Mouse (Mus musculus): Measurements from ENCODE around the gene Fam184b. TPM values are rescaled to one million over a fixed set of nuclear protein-coding genes. Genes with fewer than 3 reads are reported as not detected.

The Fam184b gene
- total RNA-seq, 2 experiments from 2014 or later = 1.8 to 2.0 TPM

DNA sequence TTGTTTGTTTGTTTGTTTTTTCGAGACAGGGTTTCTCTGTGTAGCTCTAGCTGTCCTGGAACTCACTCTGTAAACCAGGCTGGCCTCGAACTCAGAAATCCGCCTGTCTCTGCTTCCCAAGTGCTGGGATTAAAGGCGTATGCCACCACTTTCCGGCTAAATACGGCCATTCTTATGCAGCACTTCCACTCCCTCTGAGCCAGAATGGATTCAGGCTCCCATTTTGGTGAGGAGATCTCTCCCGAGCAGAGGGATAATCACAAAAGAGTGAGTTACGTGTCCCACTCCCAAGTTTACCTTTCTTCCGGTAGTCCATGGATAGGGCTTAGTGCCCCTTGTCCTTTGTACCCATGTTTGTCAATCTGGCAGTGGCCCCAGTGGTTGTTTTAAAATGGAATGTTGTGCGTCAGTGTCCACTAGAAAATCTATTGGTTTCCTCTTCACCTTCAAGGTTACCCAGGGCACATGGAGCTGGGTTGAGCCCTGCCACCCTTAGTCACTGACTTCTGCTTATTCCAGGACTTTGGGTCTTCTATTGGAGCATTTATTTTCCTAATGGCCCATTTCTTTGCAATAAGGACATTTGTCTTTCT is 124.2 kb downstream of the Fam184b start:
- DNase-seq (ENCODE audit: low spot score in 2 of 2) = no peak

DNA sequence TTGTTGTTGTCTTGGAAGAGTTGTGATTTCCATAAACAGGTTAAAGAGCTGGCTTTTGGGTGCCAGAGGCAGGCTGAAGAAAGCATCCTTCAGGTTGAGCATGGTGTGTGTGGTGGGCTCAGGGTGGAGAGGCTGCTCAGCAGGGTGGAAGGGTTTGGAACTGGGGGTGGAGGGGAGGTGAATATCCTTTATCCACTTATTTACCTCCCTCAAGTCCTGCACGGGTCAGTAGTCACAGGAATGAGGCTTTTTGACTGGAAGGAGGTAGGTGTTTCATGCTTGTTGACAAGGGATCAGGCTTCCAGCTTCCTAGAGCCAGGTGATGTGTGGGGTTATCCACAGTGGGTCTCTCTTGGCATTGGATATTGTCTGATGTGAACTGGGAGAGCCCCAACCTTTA is 124.8 kb downstream of the Fam184b start:
- DNase-seq (ENCODE audit: low spot score in 2 of 2) = no peak

DNA sequence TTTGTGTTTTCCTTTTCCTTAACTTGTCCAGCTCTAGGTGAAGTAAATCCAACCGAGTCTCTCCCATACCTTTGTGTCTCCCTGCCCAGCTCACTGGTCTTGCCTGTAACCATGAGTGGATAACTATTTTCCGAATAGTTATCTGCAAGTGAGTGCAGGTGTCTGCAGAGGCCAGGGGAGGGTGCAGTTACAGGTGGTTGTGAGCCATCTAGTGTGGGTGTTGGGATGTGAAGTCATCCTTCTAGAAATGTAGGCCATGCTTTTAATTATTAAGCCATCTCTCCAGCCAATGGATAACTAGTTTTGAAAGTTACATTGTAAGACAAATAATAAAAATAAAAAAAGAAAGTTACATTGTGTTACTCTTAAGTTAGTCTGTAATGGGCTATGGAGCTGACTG is 125.9 kb downstream of the Fam184b start:
- no peak for DNase-seq (ENCODE audit: low spot score in 2 of 2)

DNA sequence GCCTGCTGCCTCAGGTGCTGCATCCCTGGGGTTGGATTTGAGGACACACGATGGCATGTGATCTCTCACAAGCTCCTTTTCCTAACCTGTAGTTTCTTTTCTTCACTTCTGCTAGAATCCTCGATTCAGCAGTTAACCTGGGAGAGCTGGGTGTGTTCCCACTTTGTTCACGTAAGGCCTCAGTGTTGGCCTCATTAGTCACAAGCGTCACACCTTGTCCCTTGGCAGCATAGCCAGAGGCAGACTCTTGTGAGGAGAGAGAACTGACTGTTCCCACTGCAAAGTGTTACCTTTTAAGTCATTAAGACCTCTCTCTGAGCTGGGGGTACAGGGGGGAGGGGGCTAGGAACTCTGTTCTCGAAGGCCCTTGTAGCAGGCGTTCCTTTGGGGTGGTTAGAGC is 126.5 kb downstream of the Fam184b start:
- DNase-seq (ENCODE audit: low spot score in 2 of 2) = peak in 1 of 2 experiments; percentile 5

DNA sequence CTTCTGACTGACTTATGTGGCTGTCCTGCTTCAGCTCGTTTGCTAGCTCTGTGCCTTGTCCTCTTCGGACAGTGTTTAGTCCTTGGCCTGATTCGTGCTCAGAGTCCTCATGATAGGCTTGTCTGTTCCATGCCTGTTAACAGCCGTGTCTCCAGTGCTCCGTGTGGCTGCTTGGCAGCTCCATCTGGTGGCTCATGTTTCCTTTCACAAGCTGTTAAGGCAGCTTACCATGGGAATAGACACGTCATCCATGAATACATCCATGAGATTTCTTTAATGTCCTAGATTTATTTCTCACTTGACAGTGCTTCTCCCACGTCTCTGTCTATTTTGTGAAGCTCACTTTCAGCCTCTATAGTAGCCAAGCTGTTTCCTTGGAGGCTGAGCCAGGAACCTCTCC is 129.3 kb downstream of the Fam184b start:
- DNase-seq (ENCODE audit: low spot score in 2 of 2) = no peak

DNA sequence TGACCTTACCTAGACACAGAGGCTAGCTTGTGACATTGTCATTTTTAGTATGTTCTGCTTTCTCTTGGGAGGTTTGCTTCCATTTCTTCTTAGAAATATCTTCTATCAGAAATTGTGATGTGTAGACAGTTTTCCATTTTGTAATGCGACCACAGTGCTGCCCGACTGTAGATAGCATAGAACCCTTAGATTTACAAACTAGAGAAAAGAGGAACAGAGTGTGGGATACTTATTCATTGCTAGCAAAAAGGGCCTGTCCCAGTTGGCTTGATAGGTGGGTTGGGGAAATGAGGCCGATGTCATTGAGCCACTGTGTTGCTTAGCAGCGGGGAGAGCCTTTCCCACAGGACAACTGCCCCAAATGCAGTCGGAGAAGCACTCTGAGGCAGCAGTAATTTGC is 141.8 kb downstream of the Fam184b start:
- no peak for DNase-seq (ENCODE audit: low spot score in 2 of 2)

DNA sequence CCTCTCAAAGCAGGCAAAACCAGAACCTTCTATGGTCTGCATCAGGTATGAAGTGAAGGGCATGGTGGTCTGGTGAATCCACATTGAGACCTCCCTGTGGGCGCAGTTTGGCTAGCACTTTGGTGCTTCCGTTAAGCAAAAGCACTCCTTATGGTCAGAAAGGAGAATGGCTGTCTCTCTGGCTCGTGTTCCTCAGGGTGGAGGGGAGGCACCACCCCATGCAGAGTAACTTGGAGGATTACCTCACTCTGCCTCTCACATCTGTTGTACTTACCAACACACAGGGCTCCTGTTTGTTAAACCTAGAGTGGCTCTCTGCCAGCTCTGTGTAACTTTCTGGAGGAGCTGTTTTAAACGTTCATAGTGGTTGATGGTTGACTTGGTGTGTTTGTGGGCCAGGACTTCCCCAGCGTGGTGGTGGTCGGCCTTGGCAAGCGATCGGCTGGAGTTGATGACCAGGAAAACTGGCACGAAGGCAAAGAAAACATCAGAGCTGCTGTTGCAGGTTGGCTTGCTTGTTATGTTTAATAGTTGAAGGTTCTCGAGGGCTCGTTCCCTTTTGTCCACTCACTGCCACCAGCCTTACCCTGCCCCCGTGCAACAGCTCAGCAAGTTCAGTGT is 142.4 kb downstream of the Fam184b start:
- DNase-seq (ENCODE audit: low spot score in 2 of 2) = no peak

DNA sequence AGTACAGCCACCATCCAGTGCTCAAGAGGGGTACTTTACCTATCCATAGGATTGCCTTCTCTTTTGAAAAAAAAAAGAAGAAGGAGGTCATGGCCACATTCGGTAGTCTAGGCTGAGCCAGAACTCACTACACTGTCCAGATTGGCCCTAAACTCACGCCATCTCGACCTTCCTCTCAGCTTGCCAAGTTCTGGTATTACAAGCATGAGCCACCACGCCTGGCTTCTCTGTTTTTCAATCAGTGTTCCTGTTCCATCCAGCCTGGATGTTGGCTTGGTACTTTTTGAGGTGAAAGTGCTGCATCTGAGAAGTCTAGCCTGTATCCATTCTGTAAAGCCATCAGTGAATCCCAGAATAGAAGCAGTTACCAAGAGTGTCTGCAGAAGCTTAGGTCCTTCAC is 142.9 kb downstream of the Fam184b start:
- DNase-seq (ENCODE audit: low spot score in 2 of 2) = no peak

DNA sequence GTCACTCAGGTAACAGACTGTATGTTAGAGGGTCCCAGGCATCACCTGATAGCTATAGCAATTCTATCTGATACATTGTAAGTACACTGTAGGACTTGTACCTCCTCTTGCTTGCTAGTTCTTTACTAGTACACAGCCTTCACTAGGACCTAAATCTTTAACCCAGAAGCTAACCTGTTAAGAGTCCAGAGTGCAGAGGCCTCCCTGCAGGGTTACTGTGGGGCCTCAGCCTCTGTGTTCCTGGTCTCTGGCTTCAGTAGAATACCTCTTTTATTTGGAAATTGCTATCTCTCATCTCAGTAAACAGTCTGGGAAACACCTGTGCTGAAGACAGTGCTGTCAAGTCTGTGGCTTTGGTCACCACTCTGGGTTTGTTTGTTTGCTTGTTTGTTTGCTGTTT is 143.4 kb downstream of the Fam184b start:
- DNase-seq (ENCODE audit: low spot score in 2 of 2) = no peak

DNA sequence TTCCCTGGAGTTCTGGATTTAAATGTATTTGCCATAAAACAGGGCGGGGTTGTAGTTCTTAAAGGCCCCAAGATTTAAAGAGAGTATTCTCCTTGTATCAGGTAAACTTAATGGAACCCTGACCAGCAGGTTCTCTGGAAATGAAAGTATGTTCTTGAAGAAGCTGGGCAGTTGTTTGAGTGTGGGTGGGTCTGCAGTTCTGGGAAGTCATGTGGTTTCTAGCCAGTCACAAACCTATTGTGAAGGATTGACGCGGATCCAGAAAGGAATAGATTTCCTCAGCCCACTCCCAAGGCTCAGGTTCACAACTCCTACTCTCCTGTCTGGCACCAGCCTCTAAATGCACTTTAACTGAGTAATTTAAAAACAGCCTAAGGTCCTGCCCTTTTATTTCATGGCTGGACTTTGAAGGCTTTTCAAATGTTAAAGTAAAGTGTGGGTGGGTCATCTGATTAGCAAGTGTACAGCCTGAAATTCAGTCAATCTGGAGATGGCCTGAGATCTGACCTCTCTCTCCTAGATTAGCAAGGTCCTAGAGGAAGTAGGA is 143.9 kb downstream of the Fam184b start:
- no peak for DNase-seq (ENCODE audit: low spot score in 2 of 2)

DNA sequence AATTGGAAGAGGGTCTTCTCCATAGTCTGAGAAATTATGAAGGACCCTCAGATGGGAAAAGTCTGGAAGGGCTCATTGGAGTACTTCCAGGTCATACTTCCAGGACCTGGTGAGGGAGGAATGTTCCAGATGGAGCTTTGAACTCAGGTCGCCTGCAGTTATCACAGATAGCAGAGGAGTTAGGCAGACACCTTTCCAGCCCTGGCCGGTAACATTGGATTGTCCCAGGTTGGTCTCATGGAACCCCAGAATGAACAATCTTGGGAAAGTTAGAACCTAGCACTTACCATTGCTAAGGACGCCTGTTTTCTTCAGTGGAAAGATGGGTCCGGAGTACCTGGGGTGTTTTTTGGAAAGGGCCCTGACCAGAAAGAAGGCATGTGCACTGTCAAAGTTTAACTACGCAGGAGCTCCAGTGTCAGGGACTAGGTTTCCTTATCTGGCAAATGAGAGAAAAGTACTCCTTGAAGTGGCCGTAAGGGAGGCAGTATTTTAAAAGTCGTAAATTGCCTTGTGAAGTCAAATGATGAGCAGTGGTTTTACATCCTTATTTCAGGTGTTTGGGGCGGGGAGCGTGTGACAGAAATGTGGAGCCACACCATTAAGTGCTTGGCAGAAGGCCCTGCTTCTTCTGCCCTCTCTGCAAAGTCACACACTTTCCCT is 145.2 kb downstream of the Fam184b start:
- DNase-seq (ENCODE audit: low spot score in 2 of 2) = no peak

DNA sequence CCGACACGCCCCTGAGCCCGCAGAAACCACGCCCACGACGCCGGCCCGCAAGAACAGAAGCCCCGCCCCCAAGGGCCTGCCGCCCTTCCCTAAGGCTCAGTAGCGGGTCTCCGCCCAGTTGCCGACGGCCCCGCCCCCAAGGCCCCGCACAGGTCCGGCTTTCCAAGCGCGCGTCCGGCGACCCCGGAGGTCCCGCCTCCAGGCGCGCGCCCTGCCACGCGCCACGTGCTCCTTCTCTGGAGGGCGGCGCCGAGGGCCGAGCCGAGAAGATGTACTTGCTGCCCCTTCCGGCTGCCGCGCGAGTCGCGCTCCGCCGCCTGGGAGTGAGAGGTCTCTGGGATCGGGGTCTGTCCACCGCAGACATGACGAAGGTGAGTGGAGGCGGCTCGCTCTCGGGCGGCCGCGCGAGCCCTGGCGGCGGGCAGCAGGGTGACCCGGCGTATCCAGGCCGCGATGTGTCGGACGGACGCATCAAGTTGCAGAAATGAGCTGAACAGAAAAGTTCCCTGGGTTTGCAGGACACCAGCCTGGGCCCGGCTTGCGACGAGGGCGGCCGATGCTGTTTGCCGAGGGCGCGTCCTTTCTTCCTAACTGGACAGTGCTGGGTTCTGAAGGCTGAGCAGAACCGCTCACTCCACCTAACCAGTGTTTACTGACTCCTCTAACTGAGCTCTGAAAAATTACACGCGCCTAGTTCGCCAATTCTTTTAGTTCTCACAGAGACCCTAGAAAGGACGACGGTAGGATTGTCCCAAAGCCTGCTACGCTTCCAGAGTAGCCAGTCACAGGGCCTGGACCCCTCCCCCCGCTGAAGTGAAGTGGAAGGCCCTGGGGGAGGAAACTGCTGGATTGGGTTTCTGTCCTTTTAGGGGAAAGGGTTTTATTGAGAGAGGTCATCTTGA is 146.0 kb downstream of the Fam184b start, which contains the start of gene Lap3:
Gene Lap3, plus strand, starts transcription at position 184 of the 902 bp plus-strand sequence.
- peak; percentile 99 to 100 for DNase-seq (ENCODE audit: low spot score in 2 of 2)

DNA sequence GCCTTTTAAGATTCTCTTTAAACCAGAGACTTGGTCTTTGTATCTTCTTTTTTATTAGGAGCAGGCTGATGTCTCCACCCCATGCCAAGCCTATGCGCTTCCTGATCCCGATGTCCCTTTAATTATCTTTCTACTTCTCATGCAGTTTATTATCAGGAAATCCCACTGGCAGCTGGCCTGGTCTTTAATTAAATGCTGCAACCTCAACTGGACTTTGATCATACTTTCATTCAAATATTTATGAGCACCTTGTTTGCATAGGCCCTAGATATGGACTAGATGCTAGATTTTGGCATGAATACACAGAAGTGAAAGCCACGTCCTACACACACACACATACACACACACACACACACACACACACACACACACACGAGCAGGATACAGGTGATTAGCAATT is 147.6 kb downstream of the Fam184b start:
- no peak for DNase-seq (ENCODE audit: low spot score in 2 of 2)

DNA sequence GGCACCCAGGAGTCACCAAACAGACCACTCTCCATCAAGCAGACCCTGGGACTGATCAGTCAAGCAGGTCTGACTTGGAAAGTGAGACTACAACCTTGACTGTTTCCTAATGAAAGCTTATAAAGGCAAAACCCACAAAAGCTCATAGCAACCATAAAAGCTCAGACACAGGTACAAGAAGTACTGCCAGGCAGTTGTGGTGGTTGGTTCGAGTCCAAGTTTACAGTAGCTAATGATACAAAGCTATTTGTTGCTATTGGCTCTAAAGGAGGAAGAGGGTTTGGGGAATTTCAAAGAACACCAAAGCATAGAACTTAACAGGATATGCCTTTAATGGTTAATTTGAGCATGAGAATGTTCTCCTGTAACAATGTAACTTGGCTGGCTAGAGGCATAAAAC is 155.8 kb downstream of the Fam184b start:
- no peak for DNase-seq (ENCODE audit: low spot score in 2 of 2)

DNA sequence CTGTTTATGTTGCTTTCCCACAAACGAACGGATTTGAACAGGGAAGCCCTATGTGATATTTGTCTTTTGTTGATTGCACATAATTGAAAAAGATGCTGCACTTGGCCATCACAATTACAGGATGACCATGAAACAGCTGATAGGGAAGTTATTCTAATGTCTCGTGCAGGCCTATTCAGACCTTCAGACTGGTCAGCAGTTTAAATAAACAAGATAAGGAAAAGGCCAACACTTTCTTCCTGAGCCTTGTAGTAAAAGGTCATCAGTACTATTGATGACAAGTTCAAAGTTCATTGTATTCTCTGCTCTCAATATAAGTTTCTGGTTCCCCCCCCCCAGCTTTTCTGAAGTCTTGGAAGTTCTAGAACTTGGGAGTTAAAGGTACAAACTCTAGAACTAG is 156.8 kb downstream of the Fam184b start:
- DNase-seq (ENCODE audit: low spot score in 2 of 2) = no peak

DNA sequence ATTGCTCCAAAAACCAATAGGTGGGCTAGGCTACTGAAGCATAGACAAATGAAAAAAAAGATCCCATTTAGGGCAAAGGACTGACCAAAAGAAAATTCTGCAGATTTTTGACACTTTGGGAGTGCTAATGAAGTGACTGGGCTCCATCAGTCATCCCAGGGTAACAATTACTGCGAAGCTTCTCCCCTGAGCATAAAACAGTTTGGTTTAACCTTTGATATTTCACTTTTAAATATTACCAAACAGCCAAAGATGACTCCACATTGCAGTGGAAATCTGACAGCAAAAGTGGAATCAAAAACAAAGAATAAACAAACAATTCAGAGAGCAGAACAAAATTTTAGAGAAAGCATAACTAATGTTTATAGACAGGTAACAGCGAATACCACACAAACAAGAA is 158.3 kb downstream of the Fam184b start:
- DNase-seq (ENCODE audit: low spot score in 2 of 2) = no peak

DNA sequence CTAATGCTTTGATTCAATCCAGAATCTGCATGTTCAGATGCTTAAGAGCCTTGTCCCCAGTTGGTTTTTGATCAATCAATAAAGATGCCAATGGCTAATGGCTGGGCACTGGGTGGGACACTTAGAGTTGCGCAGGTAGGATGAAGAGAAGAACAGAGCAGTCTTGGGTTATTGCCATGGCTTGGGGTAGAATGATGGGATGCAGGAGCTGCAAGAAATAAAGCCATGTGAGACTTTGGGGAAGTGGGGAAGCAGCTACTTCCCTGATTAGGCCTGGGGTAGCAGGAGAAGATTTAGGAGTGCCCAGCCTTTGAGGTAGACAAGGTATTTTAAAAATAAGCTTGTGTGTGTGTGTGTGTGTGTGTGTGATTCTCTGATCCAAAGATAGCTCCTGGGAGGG is 159.3 kb downstream of the Fam184b start:
- no peak for DNase-seq (ENCODE audit: low spot score in 2 of 2)
